Mouse (Mus musculus): Measurements from ENCODE around the gene Fhad1. TPM values are rescaled to one million over a fixed set of nuclear protein-coding genes. Genes with fewer than 3 reads are reported as not detected.

Gene Fhad1
- total and polyA plus RNA-seq, 3 experiments: 4.8 to 8.6 (median 5.5) TPM

- dilution Hi-C loops (cut with MboI; ENCODE audit: extremely low pct_ligation_motif_present, extremely low pct_unique_long_range_greater_than_20kb, low sequenced_read_pairs) (no loop called here), in situ Hi-C loops (cut with MboI; ENCODE audit: low pct_ligation_motif_present, low pct_unique_long_range_greater_than_20kb, low sequenced_read_pairs) (no loop called here)
- H3K36me3 ChIP-seq (replicated peaks in 1 of 2; ENCODE audit: control insufficient read depth in 1 of 2, insufficient read depth in 1 of 2, low read length in 1 of 2): peaks cover 24 to 45% of the 10 kb centered on the region in 2 experiments
- no peak overlapping the region for H3K9ac ChIP-seq (ENCODE audit: insufficient read depth, low read depth)
- H3K4me3 ChIP-seq (replicated peaks in 1 of 3; ENCODE audit: low read depth in 2 of 3, low read length in 2 of 3, poor library complexity in 1 of 3): no peak overlapping the region
- no peak overlapping the region for H3K4me2 ChIP-seq (ENCODE audit: insufficient read depth, low read depth, poor library complexity, severe bottlenecking)
- no peaks in the 10 kb centered on the region for H3K79me2 ChIP-seq (replicated peaks; ENCODE audit: control insufficient read depth, extremely low read depth, insufficient read depth, poor library complexity, severe bottlenecking)
- no peaks in the 10 kb centered on the region for H3K27me3 ChIP-seq (replicated peaks)
- no peak overlapping the region for H3K27ac ChIP-seq (ENCODE audit: insufficient read depth, low read depth)
- peaks cover 5 to 34% of the 10 kb centered on the region in 2 experiments; a peak in 2 of 4 replicates for H3K4me1 ChIP-seq (ENCODE audit: control insufficient read depth in 1 of 2, insufficient read depth in 2 of 2)
- DNase-seq (ENCODE audit: extremely low read depth): peak; percentile 58
- no peak for TF ChIP-seq GABPA (IDR thresholded peaks at IDR 0.05; ENCODE audit: insufficient replicate concordance, low read depth, low read length)
- peak; percentile 82 for TF ChIP-seq RAD21 (IDR thresholded peaks at IDR 0.05; ENCODE audit: low read depth, low read length)
- peak; percentile 4; the same call in 1 of the 2 replicates for TF ChIP-seq ZC3H11A (IDR thresholded peaks at IDR 0.05; ENCODE audit: low read depth, low read length)
- no peak for TF ChIP-seq IRF4 (IDR thresholded peaks at IDR 0.05; ENCODE audit: low read depth, low read length)
- peak; percentile 81 for TF ChIP-seq SMC3 (IDR thresholded peaks at IDR 0.05; ENCODE audit: low read depth, low read length)
- no peak for TF ChIP-seq MAZ (IDR thresholded peaks at IDR 0.05; ENCODE audit: low read depth, low read length)
- TF ChIP-seq CTCF (conservative IDR thresholded peaks at IDR 0.05 in 1 of 2, IDR thresholded peaks at IDR 0.05 in 1 of 2; ENCODE audit: low read depth in 2 of 2, low read length in 2 of 2): peak; percentile 85
- TF ChIP-seq USF2 (conservative IDR thresholded peaks at IDR 0.05; ENCODE audit: low read depth, low read length): no peak
- no peak for TF ChIP-seq PAX5 (IDR thresholded peaks at IDR 0.05; ENCODE audit: low read length)
- H3K9me3 ChIP-seq (replicated peaks; ENCODE audit: low read length): peaks cover 7% of the 10 kb centered on the region
Measured at GRCm38 (mm10) chr4:141857422-141857930, 157.4 kb downstream of the Fhad1 start.

GRCm38 (mm10) chr4:141853437-141853836 lies 161.4 kb downstream of the Fhad1 start:
- peak; percentile 44 for DNase-seq (ENCODE audit: extremely low read depth)
- Histone ChIP-seq H3K27me3 (replicated peaks) (no peaks in the 10 kb centered on the region), H3K79me2 (replicated peaks; ENCODE audit: control insufficient read depth, extremely low read depth, insufficient read depth, poor library complexity, severe bottlenecking) (no peaks in the 10 kb centered on the region), H3K4me3 (replicated peaks in 1 of 3; ENCODE audit: low read depth in 2 of 3, low read length in 2 of 3, poor library complexity in 1 of 3) (no peak overlapping the region), H3K4me2 (ENCODE audit: insufficient read depth, low read depth, poor library complexity, severe bottlenecking) (no peak overlapping the region), H3K36me3 (replicated peaks in 1 of 2; ENCODE audit: control insufficient read depth in 1 of 2, insufficient read depth in 1 of 2, low read length in 1 of 2) (peaks cover 0 to 10% of the 10 kb centered on the region in 2 experiments), H3K9me3 (replicated peaks; ENCODE audit: low read length) (no peaks in the 10 kb centered on the region), H3K4me1 (ENCODE audit: control insufficient read depth in 1 of 2, insufficient read depth in 2 of 2) (peaks cover 0 to 14% of the 10 kb centered on the region in 2 experiments; a peak in 2 of 4 replicates), H3K9ac (ENCODE audit: insufficient read depth, low read depth) (no peak overlapping the region), H3K27ac (ENCODE audit: insufficient read depth, low read depth) (no peak overlapping the region)
- dilution Hi-C loops (cut with MboI; ENCODE audit: extremely low pct_ligation_motif_present, extremely low pct_unique_long_range_greater_than_20kb, low sequenced_read_pairs): no loop called here
- in situ Hi-C loops (cut with MboI; ENCODE audit: low pct_ligation_motif_present, low pct_unique_long_range_greater_than_20kb, low sequenced_read_pairs): no loop called here
- TF ChIP-seq MAZ (IDR thresholded peaks at IDR 0.05; ENCODE audit: low read depth, low read length) (no peak), RAD21 (IDR thresholded peaks at IDR 0.05; ENCODE audit: low read depth, low read length) (peak; percentile 44), CTCF (conservative IDR thresholded peaks at IDR 0.05 in 1 of 2, IDR thresholded peaks at IDR 0.05 in 1 of 2; ENCODE audit: low read depth in 2 of 2, low read length in 2 of 2) (peak; percentile 29 to 66; a peak in 2 of 4 replicates), SMC3 (IDR thresholded peaks at IDR 0.05; ENCODE audit: low read depth, low read length) (peak; percentile 67)

- no peaks in the 10 kb centered on the region for H3K79me2 ChIP-seq (replicated peaks; ENCODE audit: control insufficient read depth, extremely low read depth, insufficient read depth, poor library complexity, severe bottlenecking)
- no peaks in the 10 kb centered on the region for H3K9me3 ChIP-seq (replicated peaks; ENCODE audit: low read length)
- no peak within 1 kb of the TSS for H3K27ac ChIP-seq (ENCODE audit: insufficient read depth, low read depth)
- no peak within 1 kb of the TSS for H3K4me3 ChIP-seq (replicated peaks in 1 of 3; ENCODE audit: low read depth in 2 of 3, low read length in 2 of 3, poor library complexity in 1 of 3)
- H3K4me2 ChIP-seq (ENCODE audit: insufficient read depth, low read depth, poor library complexity, severe bottlenecking): no peak within 1 kb of the TSS
- in situ Hi-C loops (cut with MboI; ENCODE audit: low pct_ligation_motif_present, low pct_unique_long_range_greater_than_20kb, low sequenced_read_pairs) (loop anchor here (5.0 to 10.0 kb wide), 2 partner anchors 39 to 231 kb away; partner anchors contain the start of gene Tmem82), dilution Hi-C loops (cut with MboI; ENCODE audit: extremely low pct_ligation_motif_present, extremely low pct_unique_long_range_greater_than_20kb, low sequenced_read_pairs) (no loop called here)
- H3K27me3 ChIP-seq (replicated peaks): no peaks in the 10 kb centered on the region
- no peak for DNase-seq (ENCODE audit: extremely low read depth)
- H3K9ac ChIP-seq (ENCODE audit: insufficient read depth, low read depth): no peak within 1 kb of the TSS
- H3K4me1 ChIP-seq (ENCODE audit: control insufficient read depth in 1 of 2, insufficient read depth in 2 of 2): no peaks in the 10 kb centered on the region
- H3K36me3 ChIP-seq (replicated peaks in 1 of 2; ENCODE audit: control insufficient read depth in 1 of 2, insufficient read depth in 1 of 2, low read length in 1 of 2): no peaks in the 10 kb centered on the region
- TF ChIP-seq ZMIZ1 (IDR thresholded peaks at IDR 0.05; ENCODE audit: low read depth, low read length) (no peak), BHLHE40 (IDR thresholded peaks at IDR 0.05; ENCODE audit: low read depth, low read length) (no peak), GABPA (IDR thresholded peaks at IDR 0.05; ENCODE audit: insufficient replicate concordance, low read depth, low read length) (no peak), CTCF (conservative IDR thresholded peaks at IDR 0.05 in 1 of 2, IDR thresholded peaks at IDR 0.05 in 1 of 2; ENCODE audit: low read depth in 2 of 2, low read length in 2 of 2) (no peak), POLR2A (IDR thresholded peaks at IDR 0.05; ENCODE audit: low read depth, low read length) (no peak), POLR2AphosphoS2 (IDR thresholded peaks at IDR 0.05; ENCODE audit: low read depth, low read length) (no peak), TCF12 (IDR thresholded peaks at IDR 0.05; ENCODE audit: low read depth, low read length) (no peak), ELF1 (IDR thresholded peaks at IDR 0.05; ENCODE audit: low read depth, low read length) (no peak), MEF2A (IDR thresholded peaks at IDR 0.05; ENCODE audit: borderline replicate concordance, low read depth, low read length) (no peak), SIN3A (IDR thresholded peaks at IDR 0.05; ENCODE audit: low read length) (no peak), NELFE (IDR thresholded peaks at IDR 0.05; ENCODE audit: low read depth, low read length) (no peak), CHD1 (IDR thresholded peaks at IDR 0.05; ENCODE audit: low read depth, low read length) (no peak), E2F4 (IDR thresholded peaks at IDR 0.05; ENCODE audit: insufficient replicate concordance, low read depth, low read length) (no peak), RCOR1 (conservative IDR thresholded peaks at IDR 0.05; ENCODE audit: low read depth, low read length) (no peak), UBTF (IDR thresholded peaks at IDR 0.05; ENCODE audit: low read depth, low read length) (no peak), EP300 (IDR thresholded peaks at IDR 0.05; ENCODE audit: low read length) (no peak), ZKSCAN1 (IDR thresholded peaks at IDR 0.05; ENCODE audit: borderline replicate concordance, low read depth, low read length) (no peak), USF1 (IDR thresholded peaks at IDR 0.05; ENCODE audit: low read depth, low read length) (no peak)
Measured at GRCm38 (mm10) chr4:141845999-141846398, 168.9 kb downstream of the Fhad1 start, which contains the start of gene Ctrc. Ctrc (minus strand) TSS chr4:141846359.
